Mouse (Mus musculus): ENCODE measurements around the gene Map1a. TPM values are rescaled to one million over a fixed set of nuclear protein-coding genes. Genes with fewer than 3 reads are reported as not detected.

Map1a gene
- total and polyA plus RNA-seq, 3 experiments = 4.3 to 5.8 (median 4.4) TPM

- H3K4me1 ChIP-seq (ENCODE audit: control insufficient read depth, insufficient read depth, low read length) = no peaks in the 10 kb centered on the region
- H3K27me3 ChIP-seq (ENCODE audit: control insufficient read depth, insufficient read depth, low read length) = no peaks in the 10 kb centered on the region
- no peaks in the 10 kb centered on the region for H3K36me3 ChIP-seq (ENCODE audit: control insufficient read depth, insufficient read depth, low read length)
- H3K9ac ChIP-seq (ENCODE audit: low read depth, low read length) = no peak overlapping the region
- no peak for DNase-seq
- intact Hi-C loops (cut with DNase I) = no loop called here
- no peak overlapping the region for H3K27ac ChIP-seq
- H3K79me2 ChIP-seq (replicated peaks; ENCODE audit: control insufficient read depth, insufficient read depth, low read length) = no peaks in the 10 kb centered on the region
- TF ChIP-seq CTCF (IDR thresholded peaks at IDR 0.05) (no peak), POLR2A (IDR thresholded peaks at IDR 0.05; ENCODE audit: insufficient read depth, low read depth, low read length) (no peak), EP300 (IDR thresholded peaks at IDR 0.05; ENCODE audit: insufficient read depth, low read depth, low read length) (no peak)
- 53% methylated on average over 10 of the region's 10 CpGs for WGBS
- no peak overlapping the region for H3K4me3 ChIP-seq
These were observed 34.5 kb downstream of the Map1a start for GRCm38 (mm10) chr2:121323693-121324470.

GRCm38 (mm10) chr2:121329492-121329891 is 40.1 kb downstream of the Map1a start:
- Histone ChIP-seq H3K27me3 (ENCODE audit: control insufficient read depth, insufficient read depth, low read length) (no peaks in the 10 kb centered on the region), H3K4me3 (no peak overlapping the region), H3K9ac (ENCODE audit: low read depth, low read length) (no peak overlapping the region), H3K36me3 (ENCODE audit: control insufficient read depth, insufficient read depth, low read length) (no peaks in the 10 kb centered on the region), H3K27ac (no peak overlapping the region), H3K79me2 (replicated peaks; ENCODE audit: control insufficient read depth, insufficient read depth, low read length) (no peaks in the 10 kb centered on the region), H3K4me1 (ENCODE audit: control insufficient read depth, insufficient read depth, low read length) (no peaks in the 10 kb centered on the region)
- no peak for DNase-seq
- no peak for TF ChIP-seq EP300 (IDR thresholded peaks at IDR 0.05; ENCODE audit: insufficient read depth, low read depth, low read length)
- no peak for TF ChIP-seq POLR2A (IDR thresholded peaks at IDR 0.05; ENCODE audit: insufficient read depth, low read depth, low read length)
- TF ChIP-seq CTCF (IDR thresholded peaks at IDR 0.05) = no peak
- intact Hi-C loops (cut with DNase I) = no loop called here
- WGBS = 85% methylated on average over 2 of the region's 2 CpGs

GRCm38 (mm10) chr2:121339057-121339456 is 49.7 kb downstream of the Map1a start:
- H3K9ac ChIP-seq (ENCODE audit: low read depth, low read length) = no peak overlapping the region
- intact Hi-C loops (cut with DNase I) = no loop called here
- no peak overlapping the region for H3K27ac ChIP-seq
- no peak for DNase-seq
- H3K79me2 ChIP-seq (replicated peaks; ENCODE audit: control insufficient read depth, insufficient read depth, low read length) = no peaks in the 10 kb centered on the region
- no peak overlapping the region for H3K4me3 ChIP-seq
- H3K36me3 ChIP-seq (ENCODE audit: control insufficient read depth, insufficient read depth, low read length) = no peaks in the 10 kb centered on the region
- peak; percentile 52 for TF ChIP-seq CTCF (IDR thresholded peaks at IDR 0.05)
- TF ChIP-seq EP300 (IDR thresholded peaks at IDR 0.05; ENCODE audit: insufficient read depth, low read depth, low read length) = no peak
- TF ChIP-seq POLR2A (IDR thresholded peaks at IDR 0.05; ENCODE audit: insufficient read depth, low read depth, low read length) = no peak
- no peaks in the 10 kb centered on the region for H3K27me3 ChIP-seq (ENCODE audit: control insufficient read depth, insufficient read depth, low read length)
- no peaks in the 10 kb centered on the region for H3K4me1 ChIP-seq (ENCODE audit: control insufficient read depth, insufficient read depth, low read length)

GRCm38 (mm10) chr2:121353156-121353555 is 63.8 kb downstream of the Map1a start:
- Histone ChIP-seq H3K4me3 (no peak overlapping the region), H3K36me3 (ENCODE audit: control insufficient read depth, insufficient read depth, low read length) (no peaks in the 10 kb centered on the region), H3K27me3 (ENCODE audit: control insufficient read depth, insufficient read depth, low read length) (peaks cover 2% of the 10 kb centered on the region; the same call in 1 of the 2 replicates), H3K27ac (peak overlapping the region; percentile 36; the same call in 1 of the 2 replicates), H3K79me2 (replicated peaks; ENCODE audit: control insufficient read depth, insufficient read depth, low read length) (no peaks in the 10 kb centered on the region), H3K4me1 (ENCODE audit: control insufficient read depth, insufficient read depth, low read length) (no peaks in the 10 kb centered on the region; the same call in none of the 2 replicates), H3K9ac (ENCODE audit: low read depth, low read length) (no peak overlapping the region)
- TF ChIP-seq EP300 (IDR thresholded peaks at IDR 0.05; ENCODE audit: insufficient read depth, low read depth, low read length) = peak; percentile 89
- TF ChIP-seq CTCF (IDR thresholded peaks at IDR 0.05) = no peak
- peak; percentile 51; the same call in 1 of the 2 replicates for TF ChIP-seq POLR2A (IDR thresholded peaks at IDR 0.05; ENCODE audit: insufficient read depth, low read depth, low read length)
- 22% methylated on average over 8 of the region's 8 CpGs for WGBS
- DNase-seq = peak in 1 of 2 experiments; percentile 45
- intact Hi-C loops (cut with DNase I) = loop anchor here (5.0 kb wide), 1 partner anchor 59 kb away; the partner anchor contains the start of genes Catsper2 and Pdia3

- H3K4me1 ChIP-seq (ENCODE audit: control insufficient read depth, insufficient read depth, low read length) = no peaks in the 10 kb centered on the region; the same call in none of the 2 replicates
- peak overlapping the region; percentile 85 for H3K27ac ChIP-seq
- H3K4me3 ChIP-seq = peak overlapping the region; percentile 62
- H3K36me3 ChIP-seq (ENCODE audit: control insufficient read depth, insufficient read depth, low read length) = no peaks in the 10 kb centered on the region
- peaks cover 7% of the 10 kb centered on the region for H3K27me3 ChIP-seq (ENCODE audit: control insufficient read depth, insufficient read depth, low read length)
- DNase-seq = no peak
- intact Hi-C loops (cut with DNase I) = loop anchor here (5.0 kb wide), 1 partner anchor 58 kb away; the partner anchor contains the start of genes Catsper2 and Pdia3
- TF ChIP-seq CTCF (IDR thresholded peaks at IDR 0.05) (no peak), POLR2A (IDR thresholded peaks at IDR 0.05; ENCODE audit: insufficient read depth, low read depth, low read length) (no peak), EP300 (IDR thresholded peaks at IDR 0.05; ENCODE audit: insufficient read depth, low read depth, low read length) (no peak)
- peak overlapping the region; percentile 84 for H3K9ac ChIP-seq (ENCODE audit: low read depth, low read length)
- WGBS = 2% methylated on average over 6 of the region's 6 CpGs
- no peaks in the 10 kb centered on the region for H3K79me2 ChIP-seq (replicated peaks; ENCODE audit: control insufficient read depth, insufficient read depth, low read length)
These were observed 65.0 kb downstream of the Map1a start for GRCm38 (mm10) chr2:121354378-121354777.
